Mouse (Mus musculus) regulatory T cell (primary cell): Measurements from ENCODE around the gene Fam192a.

Source experiments
- in situ Hi-C: fragments of 300-600 bp; cut with MboI, MseI; formaldehyde crosslinking; loops from one replicate; pipeline ENCODE4 v1.15.1; 2025; ENCODE audit warnings: high pct_unique_total_duplicates

The Fam192a gene

GRCm38 (mm10) chr8:94601607-94602385 lies at the start of gene Fam192a, which contains the start of gene Rspry1:
Fam192a (minus strand) TSS chr8:94601997.
Rspry1 (plus strand) TSS chr8:94601937.
- in situ Hi-C loops = no loop called here

GRCm38 (mm10) chr8:94649496-94649895 lies 47.7 kb upstream of the Fam192a start:
- in situ Hi-C loops = no loop called here

- in situ Hi-C loops = no loop called here
Observed at GRCm38 (mm10) chr8:94646165-94646564, 44.4 kb upstream of the Fam192a start.

- in situ Hi-C loops = no loop called here
Observed at GRCm38 (mm10) chr8:94645202-94645601, 43.4 kb upstream of the Fam192a start.

- in situ Hi-C loops = no loop called here
Observed at GRCm38 (mm10) chr8:94641938-94642337, 40.1 kb upstream of the Fam192a start.

GRCm38 (mm10) chr8:94641183-94641582 lies 39.4 kb upstream of the Fam192a start:
- in situ Hi-C loops = no loop called here

GRCm38 (mm10) chr8:94634211-94634610 lies 32.4 kb upstream of the Fam192a start:
- in situ Hi-C loops = no loop called here

- in situ Hi-C loops = no loop called here
Observed at GRCm38 (mm10) chr8:94633564-94634194, 31.9 kb upstream of the Fam192a start.

GRCm38 (mm10) chr8:94624885-94625284 lies 23.1 kb upstream of the Fam192a start:
- in situ Hi-C loops = no loop called here

GRCm38 (mm10) chr8:94607064-94607463 lies 5.3 kb upstream of the Fam192a start:
- in situ Hi-C loops = no loop called here

GRCm38 (mm10) chr8:94604030-94604429 lies 2.2 kb upstream of the Fam192a start:
- in situ Hi-C loops = no loop called here

GRCm38 (mm10) chr8:94602471-94603131 lies 804 bp upstream of the Fam192a start:
- in situ Hi-C loops = no loop called here

- in situ Hi-C loops = no loop called here
Observed at GRCm38 (mm10) chr8:94601034-94601606, 677 bp downstream of the Fam192a start.

- in situ Hi-C loops = no loop called here
Observed at GRCm38 (mm10) chr8:94600478-94600877, 1.3 kb downstream of the Fam192a start.

- in situ Hi-C loops = no loop called here
Observed at GRCm38 (mm10) chr8:94594211-94594610, 7.6 kb downstream of the Fam192a start.

GRCm38 (mm10) chr8:94591691-94592090 lies 10.1 kb downstream of the Fam192a start:
- in situ Hi-C loops = no loop called here

- in situ Hi-C loops = no loop called here
Observed at GRCm38 (mm10) chr8:94584238-94584817, 17.5 kb downstream of the Fam192a start.

- in situ Hi-C loops = no loop called here
Observed at GRCm38 (mm10) chr8:94582569-94582968, 19.2 kb downstream of the Fam192a start.

- in situ Hi-C loops = no loop called here
Observed at GRCm38 (mm10) chr8:94581820-94582483, 19.8 kb downstream of the Fam192a start.

GRCm38 (mm10) chr8:94575148-94575547 lies 26.6 kb downstream of the Fam192a start:
- in situ Hi-C loops = no loop called here
